Mouse (Mus musculus) adrenal gland (tissue): ENCODE measurements around the gene Mlst8.

Experiments
- intact Hi-C: fragments of 180-260 bp; cut with DNase I; formaldehyde crosslinking; loops from one replicate; pipeline ENCODE4 v1.15.1; 2025

Gene Mlst8

GRCm38 (mm10) chr17:24489265-24490030 is 10.6 kb upstream of the Mlst8 start:
- intact Hi-C loops = loop anchor here (5.0 kb wide), 1 partner anchor 43 kb away; the partner anchor contains the start of gene Rab26

GRCm38 (mm10) chr17:24488662-24489264 is 9.9 kb upstream of the Mlst8 start:
- intact Hi-C loops = loop anchor here (5.0 kb wide), 1 partner anchor 44 kb away; the partner anchor contains the start of gene Rab26

- intact Hi-C loops = loop anchor here (5.0 kb wide), 1 partner anchor 44 kb away; the partner anchor contains the start of gene Rab26
Observed at GRCm38 (mm10) chr17:24488186-24488661, 9.3 kb upstream of the Mlst8 start, which contains the start of gene Caskin1. Gene Caskin1, plus strand, starts transcription at chr17:24488601.

GRCm38 (mm10) chr17:24485090-24485860 is 6.4 kb upstream of the Mlst8 start:
- intact Hi-C loops = loop anchor here (5.0 kb wide), 1 partner anchor 47 kb away; the partner anchor contains the start of gene Rab26

- intact Hi-C loops = no loop called here
Observed at GRCm38 (mm10) chr17:24483495-24483894, 4.6 kb upstream of the Mlst8 start.

GRCm38 (mm10) chr17:24481027-24481815 is 2.3 kb upstream of the Mlst8 start:
- intact Hi-C loops = no loop called here

- intact Hi-C loops = no loop called here
Observed at GRCm38 (mm10) chr17:24480201-24480826, 1.4 kb upstream of the Mlst8 start.

- intact Hi-C loops = loop anchor here (5.0 kb wide), 1 partner anchor 33 kb away; no protein-coding TSS in a partner anchor
Observed at GRCm38 (mm10) chr17:24479431-24479830, 553 bp upstream of the Mlst8 start.

GRCm38 (mm10) chr17:24477985-24478600 is 785 bp downstream of the Mlst8 start:
- intact Hi-C loops = loop anchor here (5.0 kb wide), 1 partner anchor 34 kb away; no protein-coding TSS in a partner anchor

GRCm38 (mm10) chr17:24477053-24477984 is 1.6 kb downstream of the Mlst8 start:
- intact Hi-C loops = loop anchor here (5.0 kb wide), 1 partner anchor 35 kb away; no protein-coding TSS in a partner anchor

GRCm38 (mm10) chr17:24476022-24476776 is 2.7 kb downstream of the Mlst8 start:
- intact Hi-C loops = loop anchor here (5.0 kb wide), 1 partner anchor 36 kb away; no protein-coding TSS in a partner anchor

GRCm38 (mm10) chr17:24475586-24475985 is 3.3 kb downstream of the Mlst8 start:
- intact Hi-C loops = loop anchor here (5.0 kb wide), 1 partner anchor 37 kb away; no protein-coding TSS in a partner anchor

GRCm38 (mm10) chr17:24474557-24474956 is 4.3 kb downstream of the Mlst8 start:
- intact Hi-C loops = no loop called here

GRCm38 (mm10) chr17:24473612-24474275 is 5.1 kb downstream of the Mlst8 start, which contains the start of gene Bricd5:
Gene Bricd5, plus strand, starts transcription at chr17:24473884.
- intact Hi-C loops = no loop called here

GRCm38 (mm10) chr17:24472512-24472911 is 6.4 kb downstream of the Mlst8 start:
- intact Hi-C loops = no loop called here

GRCm38 (mm10) chr17:24470701-24471527 is 8.0 kb downstream of the Mlst8 start:
- intact Hi-C loops = no loop called here
